Mouse (Mus musculus) limb, embryonic 14.5 days (tissue): ENCODE data around the gene Col4a3. TPM values are rescaled to one million over a fixed set of nuclear protein-coding genes. Genes with fewer than 3 reads are reported as not detected.

ENCODE experiments used
- ATAC-seq: fragments of 200-750 bp; cut with Nextera tagmentation; 2 replicates; pipeline ENCODE4 v1.8.0; 2017; ENCODE audit warnings: low read depth, moderate number of reproducible peaks, moderate TSS enrichment; ENCODE audit not compliant: low FRiP score
- DNase-seq: peaks from one replicate; pipeline ENCODE4 v3.0.0-alpha.2; 2015; ENCODE audit warnings: low spot score
- H3K27ac ChIP-seq: fragments of 300-500 bp; sonication (generic); replicated peaks from 2 replicates; pipeline ENCODE4 v1.5.1; 2014; ENCODE audit warnings: low read depth, mild to moderate bottlenecking, low read length, moderate library complexity, mixed read lengths
- H3K27me3 ChIP-seq: fragments of 300-500 bp; sonication (generic); 2 replicates; pipeline ENCODE4 v1.6.1; 2014; ENCODE audit warnings: low read length, mixed read lengths; ENCODE audit not compliant: control insufficient read depth, insufficient read depth
- H3K36me3 ChIP-seq: fragments of 300-500 bp; sonication (generic); 2 replicates; pipeline ENCODE4 v1.6.1; 2014; ENCODE audit warnings: mild to moderate bottlenecking, low read length, moderate library complexity, mixed read lengths; ENCODE audit not compliant: control insufficient read depth, insufficient read depth
- H3K4me1 ChIP-seq: fragments of 300-500 bp; sonication (generic); 2 replicates; pipeline ENCODE4 v1.6.1; 2014; ENCODE audit warnings: antibody characterized with exemption, low read length, mixed read lengths; ENCODE audit not compliant: control insufficient read depth, insufficient read depth
- H3K4me2 ChIP-seq: fragments of 300-500 bp; sonication (generic); replicated peaks from 2 replicates; pipeline ENCODE4 v1.6.1; 2014; ENCODE audit warnings: low read depth, mild to moderate bottlenecking, low read length, moderate library complexity; ENCODE audit not compliant: severe bottlenecking
- H3K4me3 ChIP-seq: fragments of 300-500 bp; sonication (generic); replicated peaks from 2 replicates; pipeline ENCODE4 v1.5.1; 2014; ENCODE audit warnings: low read length
- H3K9ac ChIP-seq: fragments of 300-500 bp; sonication (generic); 2 replicates; pipeline ENCODE4 v1.6.1; 2014; ENCODE audit warnings: mild to moderate bottlenecking, low read depth, low read length, moderate library complexity; ENCODE audit not compliant: severe bottlenecking
- H3K9me3 ChIP-seq: fragments of 300-500 bp; sonication (generic); 2 replicates; pipeline ENCODE4 v1.6.1; 2016; ENCODE audit warnings: low read length; ENCODE audit not compliant: control insufficient read depth
- POLR2A ChIP-seq: fragments of 200-500 bp; IDR thresholded peaks from 2 replicates; pipeline ENCODE4 v1.8.0; 2012; ENCODE audit warnings: inconsistent platforms, mild to moderate bottlenecking, moderate library complexity, borderline replicate concordance; ENCODE audit not compliant: insufficient read depth, insufficient read length; ENCODE audit errors: extremely low read depth
- WGBS: fragments of 180-500 bp; shearing (Covaris S2); extraction: QIAGEN DNeasy Blood & Tissue Kit; methylation state at CpG from one replicate; pipeline ENCODE4 v1.1.7; 2014; 5-methylcytosine and 5-hydroxymethylcytosine counted together
- polyA plus RNA-seq, 2 experiments: library from polyadenylated mRNA; depleted of rRNA in 1 of 2; stranded (reverse) in 1 of 2; unstranded in 1 of 2; fragments of >200 nt; fragmentation: Nextera tagmentation in 1 of 2; extraction: Ambion mirVana in 1 of 2; gene quantifications; 2 replicates each; pipeline versions ENCODE4 v1.2.1 to v1.2.3; 2012 to 2014

The Col4a3 gene
- polyA plus RNA-seq, 2 experiments: 0.03 to 0.04 TPM

GRCm38 (mm10) chr1:82585981-82586380, 740 bp upstream of the Col4a3 start:
- Histone ChIP-seq H3K9ac (peak overlapping the region; percentile 46; the same call in 1 of the 2 replicates), H3K27ac (no peak overlapping the region), H3K4me1 (no peaks in the 10 kb centered on the region), H3K4me3 (no peak overlapping the region), H3K9me3 (no peaks in the 10 kb centered on the region), H3K36me3 (no peaks in the 10 kb centered on the region), H3K27me3 (peaks cover 23% of the 10 kb centered on the region), H3K4me2 (no peak overlapping the region)
- DNase-seq (no peak), ATAC-seq (no peak)
- TF ChIP-seq POLR2A: no peak
- WGBS: 78% methylated on average over 7 of the region's 7 CpGs

GRCm38 (mm10) chr1:82590266-82590665, 3.5 kb downstream of the Col4a3 start:
- H3K9me3 ChIP-seq: no peaks in the 10 kb centered on the region
- DNase-seq (no peak), ATAC-seq (no peak)
- H3K27me3 ChIP-seq: peaks cover 23% of the 10 kb centered on the region
- no peak overlapping the region for H3K9ac ChIP-seq
- no peak overlapping the region for H3K4me3 ChIP-seq
- WGBS: 74% methylated on average over 4 of the region's 4 CpGs
- H3K4me2 ChIP-seq: no peak overlapping the region
- H3K36me3 ChIP-seq: no peaks in the 10 kb centered on the region
- no peaks in the 10 kb centered on the region for H3K4me1 ChIP-seq
- TF ChIP-seq POLR2A: no peak
- no peak overlapping the region for H3K27ac ChIP-seq

DNA sequence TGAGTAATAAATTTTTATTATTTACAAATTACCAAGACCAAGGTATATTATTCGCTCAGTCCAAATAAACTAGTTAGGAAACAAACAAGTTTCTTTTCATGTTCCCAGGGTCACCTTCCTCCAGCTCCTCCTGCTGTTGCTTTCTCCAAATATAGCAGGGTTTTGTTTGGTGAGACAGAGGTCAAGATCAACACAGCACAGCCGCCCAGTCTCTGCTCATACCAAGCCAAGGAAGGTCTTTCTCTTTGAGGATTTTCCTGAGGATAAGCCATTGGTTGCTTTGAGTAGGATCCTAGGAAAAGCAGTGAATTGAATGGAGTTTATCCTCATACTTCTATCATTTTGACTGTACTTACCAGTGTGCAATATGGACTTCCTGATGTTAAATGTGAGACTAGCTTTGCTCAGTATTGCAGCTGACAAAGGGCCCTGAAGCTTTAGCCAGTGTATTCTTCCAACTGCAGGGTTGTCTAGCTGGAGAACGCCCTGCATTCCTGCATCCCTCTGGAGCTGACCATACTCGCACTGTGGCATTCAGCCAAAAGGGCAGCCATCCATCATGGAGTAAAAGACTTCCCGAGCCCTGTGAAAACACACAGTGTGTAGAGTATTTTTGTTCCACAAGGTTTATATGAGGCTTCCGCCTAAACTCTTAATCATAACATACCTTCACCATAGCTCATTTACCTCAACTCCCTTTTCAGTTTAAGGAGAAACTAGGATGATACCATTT, 10.3 kb downstream of the Col4a3 start:
- Histone ChIP-seq H3K36me3 (no peaks in the 10 kb centered on the region), H3K4me2 (no peak overlapping the region), H3K4me3 (no peak overlapping the region), H3K9me3 (no peaks in the 10 kb centered on the region), H3K27me3 (no peaks in the 10 kb centered on the region), H3K4me1 (no peaks in the 10 kb centered on the region), H3K27ac (no peak overlapping the region), H3K9ac (no peak overlapping the region)
- TF ChIP-seq POLR2A: no peak
- 0 out of 2 replicates have a peak, but pooled peaks have one; percentile 19 for ATAC-seq
- 66% methylated on average over 6 of the region's 6 CpGs for WGBS
- DNase-seq: no peak

DNA sequence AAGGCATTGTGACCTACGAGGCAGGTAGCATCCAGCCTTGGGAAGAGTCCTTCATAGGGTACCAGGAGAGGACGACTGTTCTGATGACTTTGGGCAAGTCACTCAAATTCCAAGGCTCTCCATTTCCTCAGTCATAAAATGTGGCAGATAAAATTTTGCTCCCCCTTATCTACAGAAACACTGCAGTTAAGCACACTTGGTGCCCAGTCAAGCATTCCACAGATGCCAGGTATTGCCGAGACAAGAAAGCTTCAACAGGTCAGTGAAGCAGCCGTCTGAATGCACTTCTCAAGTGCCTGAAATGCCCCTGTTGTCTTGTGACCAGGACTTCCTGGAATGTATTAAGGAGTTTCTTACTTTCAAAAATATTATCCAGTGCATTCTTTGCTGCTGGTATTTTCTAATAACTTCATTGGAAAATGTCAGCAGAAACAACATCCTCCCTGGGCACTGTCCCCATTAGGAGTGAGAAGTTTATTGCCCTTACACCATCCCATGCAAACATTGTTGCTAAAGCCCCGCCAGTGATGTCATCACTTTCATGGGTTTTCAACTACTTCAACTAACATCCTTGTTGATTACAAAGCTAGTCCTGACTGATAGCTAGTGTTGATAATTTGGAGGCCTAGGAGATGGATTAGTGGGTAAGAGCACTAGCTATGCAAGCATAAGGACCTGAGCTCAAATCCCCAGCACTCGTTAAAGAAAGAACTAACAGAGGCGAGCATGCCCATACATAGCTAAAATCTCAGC, 16.7 kb downstream of the Col4a3 start:
- H3K9me3 ChIP-seq: no peaks in the 10 kb centered on the region
- H3K27ac ChIP-seq: no peak overlapping the region
- no peak overlapping the region for H3K4me3 ChIP-seq
- no peak for TF ChIP-seq POLR2A
- no peaks in the 10 kb centered on the region for H3K27me3 ChIP-seq
- no peak overlapping the region for H3K9ac ChIP-seq
- no peak overlapping the region for H3K4me2 ChIP-seq
- ATAC-seq (no peak), DNase-seq (no peak)
- 69% methylated on average over 7 of the region's 7 CpGs for WGBS
- no peaks in the 10 kb centered on the region for H3K36me3 ChIP-seq
- no peaks in the 10 kb centered on the region for H3K4me1 ChIP-seq

DNA sequence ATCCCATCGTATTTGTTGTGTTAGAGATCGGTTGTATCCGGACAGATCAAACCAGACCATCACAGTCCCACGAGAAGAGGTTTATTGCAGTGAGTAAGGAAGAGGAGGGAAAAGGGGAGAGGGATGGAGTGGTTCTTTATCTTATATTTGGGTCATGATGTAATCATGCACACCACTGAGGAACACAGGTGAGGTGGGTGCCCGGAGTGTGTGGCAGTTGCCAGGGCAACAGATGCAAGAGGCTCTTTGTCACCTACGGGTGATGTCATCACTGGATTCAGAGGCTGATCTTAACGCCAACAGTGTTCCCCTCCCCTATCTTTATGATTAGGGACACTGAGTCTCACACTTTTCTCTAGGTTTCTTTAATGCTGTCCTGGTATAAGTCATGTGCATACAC, 18.6 kb downstream of the Col4a3 start:
- Histone ChIP-seq H3K9ac (no peak overlapping the region), H3K4me1 (no peaks in the 10 kb centered on the region), H3K4me2 (no peak overlapping the region), H3K27ac (no peak overlapping the region), H3K27me3 (no peaks in the 10 kb centered on the region), H3K4me3 (no peak overlapping the region), H3K9me3 (no peaks in the 10 kb centered on the region), H3K36me3 (no peaks in the 10 kb centered on the region)
- TF ChIP-seq POLR2A: no peak
- ATAC-seq (no peak), DNase-seq (no peak)
- 84% methylated on average over 7 of the region's 7 CpGs for WGBS
